Mouse (Mus musculus) cerebellum, adult 8-10 months (tissue): ENCODE results near the gene Rpp21.
A peak's percentile ranks its signal among the peaks of the same experiment; 100 is the strongest.
"Not testable (repeated sequence)": the region's sequence is repeated elsewhere in the genome, so short reads cannot be mapped to it uniquely, and the experiment has no call there.

Source experiments
- DNase-seq: peaks from one replicate; pipeline ENCODE4 v3.0.0; 2022

Rpp21 gene

GRCm38 (mm10) chr17:36257969-36258368, at the start of gene Rpp21:
TSS of gene Rpp21 (minus strand) at chr17:36258069.
- DNase-seq: no peak

- no peak for DNase-seq
These were observed 28.5 kb upstream of the Rpp21 start, which contains the start of gene H2-M10.2 for GRCm38 (mm10) chr17:36286390-36286789. TSS of gene H2-M10.2 (minus strand) at chr17:36286490.

- no peak for DNase-seq
These were observed 23.8 kb upstream of the Rpp21 start for GRCm38 (mm10) chr17:36281521-36282245.

GRCm38 (mm10) chr17:36274776-36275175, 16.9 kb upstream of the Rpp21 start:
- no peak for DNase-seq

- no peak for DNase-seq
These were observed 15.9 kb upstream of the Rpp21 start for GRCm38 (mm10) chr17:36273796-36274195.

- DNase-seq: no peak
These were observed 14.9 kb upstream of the Rpp21 start for GRCm38 (mm10) chr17:36272643-36273366.

GRCm38 (mm10) chr17:36271586-36272256, 13.9 kb upstream of the Rpp21 start, which contains the start of gene Trim39:
TSS of gene Trim39 (minus strand) at chr17:36272247.
- peak; percentile 91 for DNase-seq

- DNase-seq: peak; percentile 93
These were observed 13.2 kb upstream of the Rpp21 start for GRCm38 (mm10) chr17:36270956-36271585.

GRCm38 (mm10) chr17:36265834-36266233, 8.0 kb upstream of the Rpp21 start:
- no peak for DNase-seq

GRCm38 (mm10) chr17:36264273-36264925, 6.5 kb upstream of the Rpp21 start:
- no peak for DNase-seq

- no peak for DNase-seq
These were observed 3.8 kb upstream of the Rpp21 start for GRCm38 (mm10) chr17:36261511-36262166.

GRCm38 (mm10) chr17:36257241-36257947, 475 bp downstream of the Rpp21 start:
- peak; percentile 87 for DNase-seq

- DNase-seq: no peak
These were observed 4.7 kb downstream of the Rpp21 start for GRCm38 (mm10) chr17:36253087-36253600.

GRCm38 (mm10) chr17:36252250-36252876, 5.5 kb downstream of the Rpp21 start:
- no peak for DNase-seq

GRCm38 (mm10) chr17:36248886-36249285, 9.0 kb downstream of the Rpp21 start:
- DNase-seq: no peak

GRCm38 (mm10) chr17:36245741-36246140, 12.1 kb downstream of the Rpp21 start:
- DNase-seq: no peak

GRCm38 (mm10) chr17:36244031-36244430, 13.8 kb downstream of the Rpp21 start:
- no peak for DNase-seq

- no peak for DNase-seq
These were observed 17.1 kb downstream of the Rpp21 start for GRCm38 (mm10) chr17:36240637-36241213.

GRCm38 (mm10) chr17:36237321-36237921, 20.4 kb downstream of the Rpp21 start:
- DNase-seq: no peak

GRCm38 (mm10) chr17:36235300-36235699, 22.6 kb downstream of the Rpp21 start:
- not testable (repeated sequence) for DNase-seq
